Mouse (Mus musculus): ENCODE data around the gene Trpc5. TPM values are rescaled to one million over a fixed set of nuclear protein-coding genes. Genes with fewer than 3 reads are reported as not detected.

The Trpc5 gene
- polyA plus RNA-seq (2012; rRNA removed), result 0.09 and 0.10 TPM in 2 replicates

DNA sequence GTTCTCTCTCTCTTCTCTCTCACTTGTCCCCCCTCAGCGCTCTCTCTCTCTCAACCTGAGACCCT, at the start of gene Trpc5:
Gene Trpc5, minus strand, starts transcription at position 39 of the 65 bp plus-strand sequence.
- DNase-seq (ENCODE audit: low read depth), result no peak

DNA sequence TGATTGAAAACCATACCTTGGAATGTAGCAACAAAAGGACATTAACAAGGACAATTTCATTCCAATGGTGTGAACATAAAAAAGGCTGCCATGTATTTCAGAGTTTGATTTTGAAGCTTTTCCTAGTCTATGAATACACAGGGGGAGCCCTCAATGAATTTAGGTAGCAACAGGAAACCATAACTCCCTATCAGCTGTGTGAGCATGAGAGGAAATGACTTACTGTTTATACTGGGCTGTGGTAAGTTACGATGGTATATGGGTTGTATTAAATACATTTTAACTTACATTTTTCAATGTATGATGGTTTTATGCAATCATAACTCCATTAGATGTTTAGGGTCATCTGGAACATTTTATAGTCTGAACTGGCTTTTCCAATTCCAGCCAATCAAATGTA, 28.4 kb upstream of the Trpc5 start:
- no peak for DNase-seq (ENCODE audit: low read depth)

DNA sequence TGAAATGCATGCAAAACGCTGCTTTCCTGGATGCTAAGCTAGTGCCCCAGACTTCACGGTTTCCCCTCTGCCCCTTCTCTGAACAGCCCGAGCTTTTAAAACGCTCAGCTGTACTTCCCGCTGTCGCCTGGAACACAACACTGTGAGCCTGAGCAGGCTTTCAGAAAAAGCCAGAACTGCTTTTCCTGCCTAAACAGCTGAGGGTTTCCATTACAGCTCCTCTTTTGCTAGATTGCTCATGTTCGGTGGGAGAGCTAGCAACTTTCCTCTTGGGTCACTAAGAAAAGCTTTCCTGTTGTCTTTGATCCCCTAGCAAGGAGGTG, 1.8 kb upstream of the Trpc5 start:
- no peak for DNase-seq (ENCODE audit: low read depth)

DNA sequence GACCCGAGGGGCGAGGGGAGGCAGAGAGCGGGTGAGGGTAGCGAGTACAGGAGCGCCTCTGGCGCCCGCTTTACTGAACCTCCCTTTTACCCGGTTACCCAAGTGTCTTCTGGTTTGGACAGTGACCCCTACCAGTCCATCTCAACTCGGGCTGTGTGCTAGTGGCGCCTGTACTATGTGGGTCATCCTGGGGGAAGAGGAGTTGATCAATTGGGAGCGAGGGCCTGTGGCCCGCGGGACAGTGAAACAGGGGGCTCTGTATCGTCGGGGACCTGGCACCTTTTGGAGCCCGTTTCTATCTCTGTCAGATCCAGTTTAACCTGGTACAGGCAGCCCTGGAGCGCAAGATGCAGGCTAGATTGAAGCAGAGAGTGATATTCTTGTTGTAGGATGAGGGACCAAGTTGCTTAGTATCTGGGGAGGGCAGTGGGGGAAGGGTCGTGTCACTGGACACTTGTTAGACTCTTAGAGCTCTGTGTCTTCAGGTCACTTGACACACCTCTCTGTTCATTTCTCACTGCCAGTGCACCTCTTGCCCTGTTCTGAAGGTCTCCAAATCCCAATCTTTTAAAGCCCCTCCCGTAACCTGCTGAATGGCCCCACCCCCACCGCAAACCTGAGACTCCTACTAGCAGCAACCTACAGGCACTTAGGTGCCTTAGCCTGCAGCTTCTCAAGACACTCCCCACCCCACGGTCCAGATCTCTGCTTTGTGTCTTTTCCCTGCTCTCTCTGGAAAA, 1.3 kb upstream of the Trpc5 start:
- no peak for DNase-seq (ENCODE audit: low read depth)

DNA sequence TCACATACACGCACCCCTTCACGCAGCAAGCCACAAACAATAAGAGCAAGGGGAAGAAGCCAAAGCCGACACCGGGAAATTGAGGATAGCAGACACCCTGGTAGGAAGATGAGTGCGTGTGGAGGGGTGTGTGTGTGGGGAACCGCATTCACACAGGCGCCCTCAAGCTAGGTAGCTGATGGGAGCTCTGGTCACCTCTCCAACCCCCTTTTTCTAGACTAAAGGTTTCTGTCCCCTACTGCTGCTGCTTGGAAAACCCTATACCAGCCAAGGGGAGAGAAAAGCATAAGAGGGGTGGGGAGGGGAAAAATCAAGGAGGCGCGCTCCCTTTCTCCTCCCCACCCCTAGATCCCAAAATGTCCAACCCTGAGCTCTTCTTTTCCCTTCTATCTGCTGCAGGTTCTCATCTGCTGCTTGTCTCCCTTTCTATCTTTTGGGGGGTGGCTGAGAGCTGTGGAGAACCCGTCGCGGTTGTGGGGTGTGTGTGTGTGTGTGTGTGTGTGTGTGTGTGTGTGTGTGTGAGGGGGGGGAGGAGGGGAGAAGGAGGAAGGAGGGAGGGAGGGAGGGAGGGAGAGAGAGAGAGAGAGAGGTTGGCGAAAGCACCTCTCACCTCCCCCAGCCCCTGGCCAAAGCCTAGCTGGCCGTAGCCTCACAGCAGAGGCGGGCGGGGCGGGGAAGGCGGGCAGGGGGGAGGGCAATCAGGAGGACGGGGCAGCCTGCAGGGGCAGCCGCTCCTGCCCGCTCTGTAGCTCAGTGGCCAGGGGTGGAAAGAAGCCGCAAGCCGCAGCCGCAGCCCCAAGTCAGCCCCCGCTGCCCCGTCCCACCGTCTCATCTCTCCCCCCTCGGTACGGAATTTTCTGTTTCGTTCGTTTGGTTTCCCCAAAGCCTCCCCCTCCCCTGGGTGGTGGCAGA, 483 bp upstream of the Trpc5 start, which contains the start of gene Rtl4:
Gene Rtl4, plus strand, starts transcription at position 701 of the 912 bp plus-strand sequence.
- no peak for DNase-seq (ENCODE audit: low read depth)

DNA sequence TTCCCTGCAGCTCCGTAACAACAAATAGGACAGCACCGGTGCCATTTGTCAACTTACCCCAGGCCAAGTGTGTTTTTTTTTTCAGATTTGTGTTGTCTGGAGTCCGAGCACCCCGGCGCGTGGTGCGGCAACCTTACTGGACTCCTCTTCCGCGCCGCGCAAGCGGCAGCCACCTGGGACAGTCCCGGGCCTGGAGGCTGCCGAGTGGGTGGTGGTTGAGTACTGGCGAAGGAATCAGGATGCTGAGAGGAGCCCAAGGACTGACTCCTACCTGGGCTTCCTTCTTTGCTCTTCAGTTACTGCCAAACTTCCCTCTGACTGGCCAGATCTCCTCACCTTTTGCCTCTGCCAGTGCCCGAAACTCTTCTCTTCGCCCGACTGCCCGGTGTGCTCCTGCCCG, 238 bp downstream of the Trpc5 start:
- no peak for DNase-seq (ENCODE audit: low read depth)

DNA sequence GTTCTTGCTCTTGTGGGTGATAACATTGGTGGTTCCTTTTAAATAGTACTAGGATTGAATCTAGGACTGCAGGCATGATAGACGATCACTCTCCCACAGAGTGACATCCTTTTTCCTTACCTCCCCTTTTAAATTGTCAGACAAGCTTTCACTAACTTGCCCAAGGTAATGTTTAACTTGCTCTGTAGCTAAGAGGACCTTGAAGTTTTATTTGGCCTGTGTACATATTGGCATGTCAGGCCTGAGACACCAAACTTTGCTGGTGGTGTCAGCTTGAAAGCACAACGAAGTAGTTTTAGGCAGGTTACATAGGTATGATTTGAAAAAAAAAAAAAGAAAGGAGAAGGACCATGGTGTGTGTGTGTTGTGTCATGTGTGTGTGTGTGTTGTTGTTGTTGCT, 35.8 kb downstream of the Trpc5 start:
- DNase-seq (ENCODE audit: low read depth), result no peak

DNA sequence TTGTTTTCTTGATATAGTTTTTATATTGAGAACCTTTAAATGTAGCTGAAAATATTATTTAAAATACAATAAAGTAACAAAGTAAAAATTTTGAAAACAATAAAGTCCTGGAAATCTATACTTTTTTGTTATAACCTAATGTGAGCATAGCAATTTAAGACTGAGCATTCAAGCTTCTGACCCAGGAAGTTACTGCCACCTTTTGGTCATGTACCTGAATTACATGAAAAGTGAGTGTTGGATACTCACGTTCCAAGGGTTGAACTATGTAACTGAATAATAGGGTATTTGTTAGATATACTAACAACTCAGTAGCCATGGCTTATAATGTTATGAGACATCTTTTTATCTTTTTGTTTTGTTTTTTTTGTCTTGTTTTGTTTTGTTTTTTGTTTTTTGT, 42.6 kb downstream of the Trpc5 start:
- no peak for DNase-seq (ENCODE audit: low read depth)

DNA sequence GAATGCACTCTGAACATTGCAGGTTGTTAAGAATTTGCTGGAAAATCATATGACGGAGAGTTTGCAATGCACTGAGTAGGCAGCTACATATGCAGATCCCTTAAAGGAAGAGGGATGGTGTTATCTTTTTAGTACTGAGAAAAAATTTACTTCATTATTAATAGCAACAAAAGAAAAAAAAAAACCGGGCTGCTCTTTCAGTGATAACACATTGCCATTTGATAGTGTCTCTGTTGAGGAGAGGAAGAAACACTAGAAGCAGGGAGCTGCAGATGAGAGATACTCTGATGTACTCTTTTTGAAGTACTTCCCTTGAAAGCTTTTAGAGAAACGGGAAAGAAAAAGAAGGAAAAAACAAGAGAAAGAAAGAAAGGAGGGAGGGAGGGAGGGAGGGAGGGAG, 43.2 kb downstream of the Trpc5 start:
- DNase-seq (ENCODE audit: low read depth), result no peak

DNA sequence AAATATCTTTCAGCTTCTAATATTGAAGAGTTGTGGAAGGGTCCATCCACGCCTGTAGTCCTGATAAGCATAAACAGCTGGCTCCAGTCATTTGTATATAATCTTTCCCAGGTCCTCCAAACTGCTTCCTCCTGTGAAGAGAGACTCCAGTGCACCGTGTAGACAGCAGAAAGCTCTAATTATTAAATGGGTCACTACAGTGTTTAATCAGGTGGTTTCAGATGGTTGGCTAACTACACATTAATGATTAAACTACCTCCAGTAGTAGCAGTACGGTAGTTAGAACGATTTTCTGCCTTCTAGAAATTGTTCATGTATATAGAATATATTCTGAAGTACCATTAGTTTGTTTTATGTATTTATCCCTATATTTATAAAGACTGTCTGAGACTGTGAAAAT, 75.2 kb downstream of the Trpc5 start:
- no peak for DNase-seq (ENCODE audit: low read depth)

DNA sequence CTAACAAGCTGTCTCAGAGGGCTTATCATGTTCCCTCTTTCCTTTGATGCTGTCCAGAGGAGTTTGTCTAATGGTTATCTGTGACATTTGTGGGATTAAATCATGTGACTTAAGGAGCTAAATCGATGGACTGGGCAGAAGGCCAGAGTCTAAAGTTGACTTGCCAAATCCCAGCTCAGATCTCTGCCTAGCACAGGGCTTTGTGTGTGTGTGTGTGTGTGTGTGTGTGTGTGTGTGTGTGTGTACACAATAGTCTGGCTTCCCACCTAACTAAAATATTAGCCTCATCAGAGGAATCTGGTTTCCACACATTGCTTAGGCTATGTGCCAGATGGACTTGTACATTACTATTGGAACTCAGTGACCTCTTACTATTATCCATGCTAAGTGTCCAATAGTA, 151.5 kb downstream of the Trpc5 start:
- DNase-seq (ENCODE audit: low read depth), result no peak

DNA sequence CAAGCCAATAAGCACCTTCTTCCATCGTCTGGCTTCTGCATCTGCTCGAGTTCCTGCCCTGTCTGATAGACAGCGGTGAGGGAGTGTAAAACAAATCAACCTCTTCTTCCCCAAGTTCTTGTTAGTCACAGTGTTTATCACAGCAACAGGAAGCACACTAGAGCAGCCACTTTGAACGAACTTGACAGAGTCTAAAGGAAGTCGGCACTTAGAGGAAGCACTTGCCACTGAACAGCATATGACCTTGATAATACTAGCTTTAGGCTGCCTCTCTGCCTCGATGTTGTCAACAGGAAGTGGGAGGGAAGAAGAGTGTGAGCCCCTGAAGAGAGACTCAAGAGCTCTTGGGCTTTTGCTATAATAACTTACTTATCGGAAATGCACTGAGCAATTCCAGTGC, 161.9 kb downstream of the Trpc5 start:
- no peak for DNase-seq (ENCODE audit: low read depth)

DNA sequence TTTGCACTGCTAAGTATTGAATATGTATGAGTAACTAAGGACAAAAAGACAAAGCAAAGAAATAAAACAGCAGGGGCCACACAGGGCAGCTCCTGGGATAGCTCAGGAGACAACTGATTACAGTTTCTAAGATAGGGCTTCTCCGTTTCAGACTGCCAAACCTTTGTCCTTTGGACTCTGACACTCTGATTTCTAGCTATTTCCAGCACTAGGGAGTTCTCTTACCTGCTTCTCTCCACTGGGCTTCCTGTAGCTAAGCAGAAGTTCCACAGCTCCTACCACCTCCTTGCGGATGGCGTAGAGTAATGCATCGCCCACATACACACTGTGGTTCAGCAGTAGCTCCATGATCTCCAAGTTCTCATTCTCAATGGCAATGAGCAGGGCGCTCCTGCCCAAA, 164.7 kb downstream of the Trpc5 start:
- DNase-seq (ENCODE audit: low read depth), result no peak

DNA sequence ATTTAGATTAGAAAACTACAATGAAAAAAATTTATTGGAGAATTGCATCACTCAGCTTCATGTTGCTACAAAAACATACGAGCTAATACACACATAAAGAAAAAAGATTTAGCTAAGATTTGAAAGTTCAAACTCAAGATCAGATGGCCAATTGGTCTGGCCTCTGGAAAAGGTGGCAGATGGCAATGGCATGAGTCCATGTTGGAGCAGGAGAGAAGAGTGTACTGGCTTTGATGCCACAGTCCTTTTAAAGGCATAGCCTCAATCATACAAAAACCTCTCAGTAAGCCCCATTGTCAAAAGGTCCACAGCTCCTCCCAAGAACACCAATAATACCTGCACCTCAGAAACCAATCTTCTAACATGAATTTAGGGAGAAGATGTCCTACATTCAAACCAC, 196.6 kb downstream of the Trpc5 start:
- DNase-seq (ENCODE audit: low read depth), result no peak

DNA sequence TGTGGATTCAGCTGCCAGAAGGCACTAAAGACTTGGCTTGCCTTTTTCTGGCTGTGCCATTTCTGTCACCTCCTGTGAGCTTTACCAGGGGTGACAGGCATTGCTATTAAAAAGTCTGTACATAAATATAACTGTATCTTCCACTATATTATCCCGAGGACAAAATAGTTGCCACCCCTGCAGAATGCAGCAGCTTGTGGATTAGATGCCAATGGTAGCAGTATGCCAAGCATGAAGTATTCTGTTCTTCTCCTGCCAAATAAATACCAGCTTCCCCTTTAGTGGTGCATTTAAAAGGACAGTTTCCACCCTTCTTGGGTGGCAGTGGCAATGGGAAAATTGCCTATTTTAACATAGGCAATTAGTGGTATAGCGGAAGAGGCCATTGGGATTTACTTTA, 223.6 kb downstream of the Trpc5 start:
- no peak for DNase-seq (ENCODE audit: low read depth)

DNA sequence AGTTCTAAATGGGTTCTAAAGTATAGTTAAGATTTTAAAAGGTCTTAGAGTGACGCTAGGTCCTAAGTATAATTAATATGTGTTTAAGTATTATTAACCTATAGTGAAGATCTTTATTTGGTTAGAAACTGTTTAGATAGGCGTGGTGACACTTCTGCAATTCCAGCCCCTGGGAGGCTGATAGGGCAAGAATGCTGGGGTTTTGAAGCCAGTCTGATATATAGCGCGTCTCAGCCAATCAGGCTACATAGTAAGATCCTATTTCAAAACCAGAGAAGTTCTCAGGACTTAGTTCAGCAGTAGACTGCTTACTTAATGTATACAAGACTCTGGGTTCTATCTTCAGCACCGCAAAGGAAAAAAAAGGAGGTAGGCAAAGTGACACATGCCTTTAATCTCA, 231.7 kb downstream of the Trpc5 start, which contains the start of gene Trpc5os:
Gene Trpc5os, plus strand, starts transcription at position 301 of the 400 bp plus-strand sequence.
- DNase-seq (ENCODE audit: low read depth), result no peak

DNA sequence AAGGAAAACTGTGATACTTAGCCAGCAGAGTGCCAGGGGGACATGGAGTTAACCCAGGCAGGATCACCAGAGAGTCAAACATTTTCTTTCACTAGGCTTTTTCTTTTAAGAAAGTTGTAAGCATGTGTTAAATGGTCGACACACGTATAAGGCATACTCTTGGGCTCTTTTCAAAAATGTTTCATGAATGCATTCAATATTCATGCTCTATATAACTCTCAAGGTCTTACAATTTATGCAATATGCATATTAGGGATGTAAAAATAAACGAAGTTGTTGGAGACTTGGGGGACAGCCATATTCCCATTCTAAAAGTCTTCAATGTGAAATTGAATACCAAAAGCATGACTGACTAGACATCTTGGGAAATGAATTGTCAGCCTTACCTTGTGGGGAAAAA, 264.1 kb downstream of the Trpc5 start:
- DNase-seq (ENCODE audit: low read depth), result no peak

DNA sequence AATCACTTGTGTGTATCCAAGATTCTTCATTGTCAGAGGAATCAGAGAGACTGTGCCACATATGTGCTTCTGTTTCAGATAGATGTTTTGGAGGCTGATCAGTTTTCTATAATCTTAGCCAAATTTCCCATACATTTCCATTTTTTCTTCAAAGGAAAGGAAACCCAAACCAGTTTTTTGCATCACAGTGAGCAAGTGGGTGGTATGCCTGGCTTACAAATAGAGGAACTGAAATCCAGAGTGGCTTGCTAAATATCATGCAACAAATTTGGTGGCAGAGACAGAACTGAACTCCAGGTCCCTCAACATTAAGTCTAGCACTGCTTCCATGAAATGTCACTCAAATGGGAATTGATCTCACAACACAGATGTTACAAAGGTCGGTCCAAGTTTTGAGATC, 266.9 kb downstream of the Trpc5 start:
- DNase-seq (ENCODE audit: low read depth), result no peak

DNA sequence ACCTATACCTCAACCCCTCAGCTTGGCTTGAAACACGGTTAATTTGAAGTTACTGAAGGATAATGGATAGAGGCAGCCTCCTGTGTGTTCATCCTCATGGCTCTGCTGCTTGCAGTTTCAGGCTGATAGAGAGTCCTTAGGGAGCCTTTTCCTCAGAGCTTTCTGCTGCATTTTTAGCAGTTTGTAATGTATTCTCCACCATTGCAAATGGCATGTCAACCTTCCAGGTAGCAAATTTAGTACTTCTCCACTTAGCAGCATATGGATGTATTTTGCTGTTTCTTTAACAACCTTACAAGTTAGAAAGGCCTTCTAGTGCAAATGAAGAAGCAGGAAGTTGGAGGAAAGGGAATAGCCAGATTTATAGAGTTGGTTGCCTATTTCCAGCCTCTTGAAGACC, 267.7 kb downstream of the Trpc5 start:
- no peak for DNase-seq (ENCODE audit: low read depth)

DNA sequence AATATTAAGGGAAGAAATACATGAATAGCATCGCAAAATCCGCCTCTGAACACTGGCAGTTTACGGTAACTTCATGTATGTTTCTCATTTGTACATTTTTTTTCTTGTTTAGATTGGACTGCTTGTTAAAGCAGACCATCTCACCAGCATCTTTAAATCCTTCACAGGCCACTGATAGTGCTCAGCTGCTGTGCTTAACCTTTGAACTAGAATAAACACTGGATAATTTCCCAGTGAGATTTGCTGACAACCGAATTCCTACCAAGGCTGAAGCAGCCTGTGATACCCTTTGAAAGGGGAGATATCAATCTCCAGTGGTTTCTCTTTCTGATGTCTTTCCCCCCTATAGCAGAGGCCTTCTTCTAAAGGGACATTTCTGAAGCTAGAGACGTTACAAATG, 279.9 kb downstream of the Trpc5 start:
- DNase-seq (ENCODE audit: low read depth), result no peak

DNA sequence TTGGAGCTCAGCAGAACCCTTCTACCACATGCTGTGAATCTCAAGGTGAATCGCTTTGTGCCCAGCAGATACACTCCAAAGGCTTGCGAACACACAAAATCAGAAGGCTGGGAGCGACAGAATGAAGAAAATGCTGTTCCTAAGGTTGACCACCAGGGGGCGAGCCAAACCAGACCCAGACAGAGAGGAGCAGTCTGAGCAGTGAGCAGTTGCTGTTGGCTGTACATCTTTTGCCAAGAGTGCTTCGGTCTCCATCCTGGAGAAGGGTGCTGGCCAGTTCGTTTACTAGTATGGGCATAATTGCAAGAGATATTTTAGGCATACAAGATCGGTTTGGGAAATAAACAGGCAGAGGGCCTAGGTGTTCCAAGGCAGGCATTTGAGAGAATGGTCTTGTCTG, 284.5 kb downstream of the Trpc5 start:
- DNase-seq (ENCODE audit: low read depth), result no peak

DNA sequence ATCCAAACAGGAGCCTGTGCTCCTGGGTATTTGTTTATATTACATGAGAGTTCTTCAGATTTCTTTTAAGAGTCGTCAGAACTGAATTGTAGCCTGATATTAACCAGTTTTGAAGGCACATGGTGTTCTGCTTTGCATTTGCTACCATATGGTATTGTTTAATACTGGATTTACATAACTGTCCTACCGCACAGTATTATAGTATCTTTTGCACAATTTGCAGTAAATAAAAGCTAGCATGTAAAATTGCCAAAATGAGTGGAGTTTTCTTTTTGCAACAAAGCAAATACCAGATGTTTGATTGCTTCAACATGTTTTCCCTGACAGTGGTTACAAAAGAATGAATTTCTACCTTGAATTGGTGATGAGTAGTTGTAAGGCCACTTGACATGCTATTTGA, 313.8 kb downstream of the Trpc5 start:
- DNase-seq (ENCODE audit: low read depth), result no peak

DNA sequence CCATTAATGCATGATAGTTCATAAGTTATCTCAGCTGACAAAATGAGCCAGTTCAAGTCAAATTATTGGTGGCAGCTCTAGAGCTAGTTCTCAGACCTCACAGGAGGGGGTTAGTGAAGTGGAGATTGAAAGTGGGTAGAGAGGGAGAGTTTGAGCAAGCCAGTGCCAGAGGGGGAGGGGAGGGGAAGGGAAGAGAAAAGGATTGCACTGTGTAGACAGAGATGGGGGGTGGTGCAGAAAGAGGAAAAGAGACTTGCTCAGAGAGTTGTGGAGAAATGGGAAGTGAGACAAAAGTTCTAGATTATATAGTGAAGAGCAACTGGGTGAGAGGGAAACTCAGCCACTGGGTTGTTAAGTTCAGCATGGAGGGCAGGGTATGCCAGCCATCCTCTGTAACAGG, 349.6 kb downstream of the Trpc5 start:
- no peak for DNase-seq (ENCODE audit: low read depth)

DNA sequence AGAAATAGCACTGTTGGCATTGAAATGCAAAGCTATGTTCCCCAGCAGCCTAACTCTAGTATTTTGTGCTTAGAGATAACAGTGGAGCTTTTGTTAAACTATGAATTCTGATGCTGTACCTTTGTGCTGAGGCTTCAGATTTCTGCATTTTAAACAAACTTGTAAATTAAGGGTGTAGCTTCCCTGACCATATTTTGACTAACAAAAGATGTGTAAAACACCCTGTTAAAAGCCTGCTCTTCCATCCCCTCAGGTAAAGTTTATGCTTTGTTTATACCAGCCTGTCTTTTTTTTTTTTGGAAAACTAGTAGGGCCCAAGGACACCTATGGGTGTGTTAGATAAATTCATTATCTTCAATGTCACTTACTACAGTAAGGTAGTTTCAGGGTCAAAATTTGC, 350.0 kb downstream of the Trpc5 start:
- DNase-seq (ENCODE audit: low read depth), result no peak
